Mouse (Mus musculus) C2C12 (cell line): ENCODE results near the gene Pfdn4.

Experiments used
- CEBPB ChIP-seq: IDR thresholded peaks from one replicate; pipeline ENCODE4 v1.6.1; 2011; ENCODE audit warnings: low read depth, mild to moderate bottlenecking, control low read depth, moderate library complexity
- CTCF ChIP-seq: IDR thresholded peaks from one replicate; pipeline ENCODE4 v1.5.1; 2011; ENCODE audit not compliant: control insufficient read depth, insufficient read depth, insufficient read length
- MAX ChIP-seq: IDR thresholded peaks from one replicate; pipeline ENCODE4 v1.6.1; 2011; ENCODE audit warnings: mild to moderate bottlenecking, control low read depth
- MYOD1 ChIP-seq: IDR thresholded peaks from one replicate; pipeline ENCODE4 v1.6.1; 2011; ENCODE audit warnings: low read depth; ENCODE audit not compliant: control insufficient read depth, insufficient read length
- USF1 ChIP-seq: IDR thresholded peaks from one replicate; pipeline ENCODE4 v1.6.1; 2011; ENCODE audit warnings: low read depth, mild to moderate bottlenecking, control low read depth, moderate library complexity

DNA sequence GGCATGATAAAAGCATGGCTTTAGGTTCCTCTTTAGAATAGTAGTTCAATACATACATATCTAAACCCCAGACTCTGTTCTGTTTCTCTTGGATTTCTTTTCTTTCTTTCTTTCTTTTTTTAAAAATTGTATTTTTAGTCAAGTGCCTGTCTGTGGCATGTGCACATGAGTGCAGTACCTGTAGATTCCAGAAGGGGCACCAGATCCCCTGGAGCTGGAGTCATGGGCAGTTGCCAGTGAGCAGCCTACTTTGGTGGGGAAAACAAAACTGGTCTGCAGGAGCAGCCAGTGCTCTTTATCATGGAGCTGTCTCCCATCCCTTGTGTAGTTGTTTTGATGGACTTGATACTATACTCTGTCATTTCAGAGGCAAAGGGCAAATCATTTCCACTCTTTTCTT lies 28.2 kb upstream of the Pfdn4 start:
- TF ChIP-seq MAX (no peak), USF1 (no peak), MYOD1 (no peak), CTCF (no peak), CEBPB (no peak)
